Mouse (Mus musculus) embryonic facial prominence, embryonic 11.5 days (tissue): ENCODE data around the gene 1810055G02Rik. TPM values are rescaled to one million over a fixed set of nuclear protein-coding genes. Genes with fewer than 3 reads are reported as not detected.

ENCODE experiments used
- ATAC-seq: fragments of 200-750 bp; cut with Nextera tagmentation; replicated peaks from 2 replicates; pipeline ENCODE4 v1.8.0; 2017; ENCODE audit warnings: low read depth; ENCODE audit not compliant: insufficient number of reproducible peaks, low FRiP score, low TSS enrichment
- DNase-seq: peaks from one replicate; pipeline ENCODE4 v3.0.0-alpha.2; 2015; ENCODE audit warnings: low spot score
- H3K27ac ChIP-seq: fragments of 300-500 bp; sonication (generic); replicated peaks from 2 replicates; pipeline ENCODE4 v1.5.1; 2014; ENCODE audit warnings: mild to moderate bottlenecking, low read depth, low read length, control low read depth
- H3K27me3 ChIP-seq: fragments of 300-500 bp; sonication (generic); 2 replicates; pipeline ENCODE4 v1.6.1; 2014; ENCODE audit warnings: mild to moderate bottlenecking, low read length, moderate library complexity, mixed read lengths; ENCODE audit not compliant: control insufficient read depth, insufficient read depth
- H3K36me3 ChIP-seq: fragments of 300-500 bp; sonication (generic); replicated peaks from 2 replicates; pipeline ENCODE4 v1.6.1; 2014; ENCODE audit warnings: low read depth, mild to moderate bottlenecking, low read length, moderate library complexity, mixed read lengths; ENCODE audit not compliant: control insufficient read depth, insufficient read depth
- H3K4me1 ChIP-seq: fragments of 300-500 bp; sonication (generic); 2 replicates; pipeline ENCODE4 v1.6.1; 2014; ENCODE audit warnings: low read length, mixed read lengths; ENCODE audit not compliant: control insufficient read depth, insufficient read depth
- H3K4me2 ChIP-seq: fragments of 300-500 bp; sonication (generic); 2 replicates; pipeline ENCODE4 v1.6.1; 2014; ENCODE audit warnings: low read depth, mild to moderate bottlenecking, control low read depth, low read length, moderate library complexity
- H3K4me3 ChIP-seq: fragments of 300-500 bp; sonication (generic); 2 replicates; pipeline ENCODE4 v1.5.1; 2014; ENCODE audit warnings: low read depth, low read length, control low read depth
- H3K9ac ChIP-seq: fragments of 300-500 bp; sonication (generic); replicated peaks from 2 replicates; pipeline ENCODE4 v1.6.1; 2014; ENCODE audit warnings: mild to moderate bottlenecking, control low read depth, low read length
- H3K9me3 ChIP-seq: fragments of 300-500 bp; sonication (generic); replicated peaks from 2 replicates; pipeline ENCODE4 v1.6.1; 2016; ENCODE audit warnings: mild to moderate bottlenecking, low read length, inconsistent platforms, mixed read lengths; ENCODE audit not compliant: control insufficient read depth
- WGBS: fragments of 180-500 bp; shearing (Covaris S2); extraction: QIAGEN DNeasy Blood & Tissue Kit; methylation state at CpG from one replicate; pipeline ENCODE4 v1.1.7; 2014; 5-methylcytosine and 5-hydroxymethylcytosine counted together
- polyA plus RNA-seq: library from polyadenylated mRNA; unstranded; fragments of >200 nt; fragmentation: Nextera tagmentation; extraction: Ambion mirVana; gene quantifications from 2 replicates; pipeline ENCODE4 v1.2.1, GENCODE M21; 2014

1810055G02Rik gene
- 37.9 and 39.0 TPM in 2 replicates for polyA plus RNA-seq

GRCm38 (mm10) chr19:3708078-3709012 lies at the start of gene 1810055G02Rik:
Gene 1810055G02Rik, plus strand, starts transcription at chr19:3708293.
- peak; percentile 95 for ATAC-seq
- Histone ChIP-seq H3K27me3 (no peaks in the 10 kb centered on the region), H3K27ac (peak within 1 kb of the TSS; percentile 48), H3K9ac (peak within 1 kb of the TSS; percentile 77), H3K9me3 (no peaks in the 10 kb centered on the region), H3K4me1 (peaks cover 6% of the 10 kb centered on the region; the same call in 1 of the 2 replicates), H3K36me3 (no peaks in the 10 kb centered on the region), H3K4me3 (peak within 1 kb of the TSS; percentile 74), H3K4me2 (peak within 1 kb of the TSS; percentile 75)
- peak; percentile 97 for DNase-seq
- WGBS, result under 1% methylated on average over 61 of the region's 61 CpGs

- peak; percentile 30 for DNase-seq
- 34% methylated on average over 5 of the region's 5 CpGs for WGBS
Measured at GRCm38 (mm10) chr19:3665510-3665909, 42.6 kb upstream of the 1810055G02Rik start.

GRCm38 (mm10) chr19:3666632-3667031 lies 41.5 kb upstream of the 1810055G02Rik start:
- 98% methylated on average over 2 of the region's 2 CpGs for WGBS
- ATAC-seq, result no peak
- Histone ChIP-seq H3K27me3 (no peaks in the 10 kb centered on the region), H3K4me1 (peaks cover 7% of the 10 kb centered on the region; the same call in 1 of the 2 replicates), H3K4me2 (no peak overlapping the region), H3K4me3 (no peak overlapping the region), H3K36me3 (no peaks in the 10 kb centered on the region), H3K9ac (no peak overlapping the region), H3K27ac (no peak overlapping the region), H3K9me3 (no peaks in the 10 kb centered on the region)
- no peak for DNase-seq

More at GRCm38 (mm10) chr19:3665510-3665909, 42.6 kb upstream of the 1810055G02Rik start:
- Histone ChIP-seq H3K36me3 (no peaks in the 10 kb centered on the region), H3K4me1 (peaks cover 7% of the 10 kb centered on the region; the same call in 1 of the 2 replicates), H3K9me3 (no peaks in the 10 kb centered on the region), H3K27ac (no peak overlapping the region), H3K9ac (no peak overlapping the region), H3K4me2 (no peak overlapping the region), H3K4me3 (no peak overlapping the region), H3K27me3 (no peaks in the 10 kb centered on the region)
- no peak for ATAC-seq

GRCm38 (mm10) chr19:3667155-3667895 lies 40.8 kb upstream of the 1810055G02Rik start:
- ATAC-seq, result no peak

GRCm38 (mm10) chr19:3667979-3668378 lies 40.1 kb upstream of the 1810055G02Rik start:
- no peak for DNase-seq
- Histone ChIP-seq H3K9ac (no peak overlapping the region), H3K9me3 (no peaks in the 10 kb centered on the region), H3K4me2 (no peak overlapping the region), H3K4me3 (no peak overlapping the region), H3K27ac (no peak overlapping the region), H3K27me3 (no peaks in the 10 kb centered on the region), H3K36me3 (peaks cover 3% of the 10 kb centered on the region; the same call in 1 of the 2 replicates), H3K4me1 (peaks cover 7% of the 10 kb centered on the region; the same call in 1 of the 2 replicates)
- 80% methylated on average over 11 of the region's 11 CpGs for WGBS
- ATAC-seq, result no peak

More at GRCm38 (mm10) chr19:3667155-3667895, 40.8 kb upstream of the 1810055G02Rik start:
- Histone ChIP-seq H3K27ac (no peak overlapping the region), H3K27me3 (no peaks in the 10 kb centered on the region), H3K4me1 (peaks cover 7% of the 10 kb centered on the region; the same call in 1 of the 2 replicates), H3K36me3 (peaks cover under 1% of the 10 kb centered on the region; the same call in 1 of the 2 replicates), H3K4me2 (no peak overlapping the region), H3K4me3 (no peak overlapping the region), H3K9me3 (no peaks in the 10 kb centered on the region), H3K9ac (no peak overlapping the region)
- 78% methylated on average over 6 of the region's 6 CpGs for WGBS
- DNase-seq, result no peak

- H3K4me2 ChIP-seq, result no peak overlapping the region
- H3K4me3 ChIP-seq, result no peak overlapping the region
- no peak for DNase-seq
- no peak for ATAC-seq
- H3K27ac ChIP-seq, result no peak overlapping the region
- WGBS, result 76% methylated on average over 10 of the region's 10 CpGs
- no peaks in the 10 kb centered on the region for H3K9me3 ChIP-seq
- H3K27me3 ChIP-seq, result no peaks in the 10 kb centered on the region
- peaks cover 3% of the 10 kb centered on the region; the same call in 1 of the 2 replicates for H3K36me3 ChIP-seq
- peaks cover 7% of the 10 kb centered on the region; the same call in 1 of the 2 replicates for H3K4me1 ChIP-seq
- H3K9ac ChIP-seq, result no peak overlapping the region
Measured at GRCm38 (mm10) chr19:3668551-3668950, 39.5 kb upstream of the 1810055G02Rik start.

GRCm38 (mm10) chr19:3669100-3669499 lies 39.0 kb upstream of the 1810055G02Rik start:
- Histone ChIP-seq H3K4me3 (no peak overlapping the region), H3K9ac (no peak overlapping the region), H3K4me2 (no peak overlapping the region), H3K36me3 (peaks cover 3% of the 10 kb centered on the region; the same call in 1 of the 2 replicates), H3K4me1 (peaks cover 7% of the 10 kb centered on the region; the same call in 1 of the 2 replicates), H3K27ac (no peak overlapping the region; the same call in 1 of the 2 replicates), H3K27me3 (no peaks in the 10 kb centered on the region), H3K9me3 (no peaks in the 10 kb centered on the region)
- WGBS, result 36% methylated on average over 13 of the region's 13 CpGs
- ATAC-seq (no peak), DNase-seq (peak; percentile 37)
